Mouse (Mus musculus): ENCODE data around the gene Apold1. TPM values are rescaled to one million over a fixed set of nuclear protein-coding genes. Genes with fewer than 3 reads are reported as not detected.

Apold1 gene
- polyA plus RNA-seq (2012; rRNA removed): 1.1 and 1.6 TPM in 2 replicates

DNA sequence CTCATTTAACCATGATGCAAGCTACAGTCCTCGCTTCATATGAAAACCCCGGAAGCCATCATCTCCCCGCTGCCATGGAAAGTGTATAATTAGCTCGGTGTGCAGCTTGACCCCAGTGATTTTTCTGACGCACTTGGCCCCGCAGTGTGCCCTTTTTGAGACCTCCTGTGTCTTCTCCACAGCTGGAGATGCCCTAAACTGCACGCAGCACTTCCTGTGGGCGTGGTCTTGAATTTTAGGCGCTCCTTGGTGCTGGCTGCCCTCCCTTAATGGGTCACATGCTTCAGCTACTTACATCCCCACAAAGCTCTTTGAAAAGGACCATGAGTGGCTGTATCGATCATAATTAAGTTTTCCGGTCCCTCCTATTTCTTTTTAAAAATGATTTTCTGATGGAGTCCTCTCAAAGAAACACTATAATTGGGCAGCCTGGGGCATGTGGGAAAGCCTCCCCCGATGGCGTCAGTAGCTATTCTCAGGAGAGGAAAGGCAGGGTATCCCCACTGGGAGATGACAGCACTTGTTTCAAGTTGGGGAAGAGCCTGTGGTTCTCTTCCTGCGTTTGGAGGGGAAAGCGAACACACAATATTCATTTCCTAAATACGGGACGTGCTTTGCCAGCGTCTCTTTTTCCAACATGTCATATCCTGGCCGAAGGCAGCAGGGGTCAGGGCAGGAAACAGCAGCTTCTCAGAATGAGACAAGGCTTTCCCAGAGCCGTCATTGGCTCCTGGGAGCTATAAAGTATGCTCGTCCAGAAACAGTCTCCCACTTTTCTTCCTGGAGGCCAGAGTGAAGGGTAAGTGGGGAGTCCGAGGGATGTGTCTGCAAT is at the start of gene Apold1:
TSS of gene Apold1 (plus strand) at position 488 of the 832 bp plus-strand sequence.
- WGBS: 44% methylated on average over 22 of the region's 22 CpGs
- DNase-seq: peak; percentile 74

DNA sequence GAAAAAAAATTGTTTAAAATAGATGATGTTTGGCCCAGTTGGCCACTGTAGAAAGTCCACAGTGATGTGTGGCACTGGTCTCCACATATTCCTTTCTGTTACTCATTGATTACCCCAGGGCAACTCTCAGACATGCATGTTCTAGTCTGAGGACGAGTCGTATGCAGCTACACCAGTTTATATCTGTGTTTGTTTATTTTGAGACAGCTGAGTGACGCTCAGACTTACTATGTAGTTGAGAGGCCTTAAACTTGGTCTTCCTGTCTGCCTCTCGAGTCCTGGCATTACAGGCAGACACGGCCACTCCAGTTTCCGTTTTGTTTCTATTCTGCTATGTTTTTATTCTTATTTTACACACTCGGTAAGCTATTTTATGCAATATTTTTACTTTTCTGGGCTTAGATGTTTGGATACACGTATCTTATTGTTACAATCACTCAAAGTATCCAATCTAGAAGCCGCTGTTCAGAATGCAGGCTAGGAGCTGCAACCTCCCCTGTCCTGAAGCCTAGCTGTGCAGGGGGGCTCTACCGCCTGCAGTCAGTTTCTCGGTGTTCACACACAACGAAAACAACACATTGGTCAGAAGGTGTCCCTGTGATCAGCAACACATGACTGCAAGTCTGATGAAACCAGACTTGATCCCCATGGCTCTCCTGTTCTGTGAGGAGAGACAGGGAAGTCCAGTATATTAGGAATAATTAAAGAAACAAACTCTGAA is 48.9 kb upstream of the Apold1 start:
- 12% methylated on average over 12 of the region's 12 CpGs for WGBS

More for the DNA sequence above, at the start of gene Apold1:
- Histone ChIP-seq H3K4me1 (replicated peaks; ENCODE audit: control insufficient read depth, insufficient read depth, low read length) (peaks cover 34% of the 10 kb centered on the region), H3K27me3 (ENCODE audit: control insufficient read depth, insufficient read depth, low read length) (no peaks in the 10 kb centered on the region), H3K36me3 (ENCODE audit: control insufficient read depth, insufficient read depth, low read length) (no peaks in the 10 kb centered on the region), H3K27ac (ENCODE audit: control insufficient read depth, insufficient read depth, low read length) (peak within 1 kb of the TSS; percentile 81), H3K4me3 (ENCODE audit: control insufficient read depth, insufficient read depth, low read length) (0 out of 2 replicates have a peak within 1 kb of the TSS, but pooled peaks have one; percentile 10)
- TF ChIP-seq CTCF (IDR thresholded peaks at IDR 0.05; ENCODE audit: borderline replicate concordance, control insufficient read depth, extremely low read depth, insufficient read depth, low read length, poor library complexity) (no peak), POLR2A (IDR thresholded peaks at IDR 0.05; ENCODE audit: control insufficient read depth, extremely low read depth, insufficient read depth, low read length, poor library complexity) (peak; percentile 55)

GRCm38 (mm10) chr6:134933207-134933558 is 48.3 kb upstream of the Apold1 start:
- Histone ChIP-seq H3K27ac (ENCODE audit: control insufficient read depth, insufficient read depth, low read length) (no peak overlapping the region), H3K4me3 (ENCODE audit: control insufficient read depth, insufficient read depth, low read length) (no peak overlapping the region), H3K4me1 (replicated peaks; ENCODE audit: control insufficient read depth, insufficient read depth, low read length) (peaks cover 14% of the 10 kb centered on the region), H3K27me3 (ENCODE audit: control insufficient read depth, insufficient read depth, low read length) (no peaks in the 10 kb centered on the region), H3K36me3 (ENCODE audit: control insufficient read depth, insufficient read depth, low read length) (peaks cover 7% of the 10 kb centered on the region; the same call in 1 of the 2 replicates)
- TF ChIP-seq POLR2A (IDR thresholded peaks at IDR 0.05; ENCODE audit: control insufficient read depth, extremely low read depth, insufficient read depth, low read length, poor library complexity): no peak
- TF ChIP-seq CTCF (IDR thresholded peaks at IDR 0.05; ENCODE audit: borderline replicate concordance, control insufficient read depth, extremely low read depth, insufficient read depth, low read length, poor library complexity): no peak
- no peak for DNase-seq
- 12% methylated on average over 2 of the region's 2 CpGs for WGBS

More for the DNA sequence above, 48.9 kb upstream of the Apold1 start:
- Histone ChIP-seq H3K4me1 (replicated peaks; ENCODE audit: control insufficient read depth, insufficient read depth, low read length) (peaks cover 14% of the 10 kb centered on the region), H3K27me3 (ENCODE audit: control insufficient read depth, insufficient read depth, low read length) (no peaks in the 10 kb centered on the region), H3K36me3 (ENCODE audit: control insufficient read depth, insufficient read depth, low read length) (peaks cover 7% of the 10 kb centered on the region; the same call in 1 of the 2 replicates), H3K27ac (ENCODE audit: control insufficient read depth, insufficient read depth, low read length) (peak overlapping the region; percentile 20), H3K4me3 (ENCODE audit: control insufficient read depth, insufficient read depth, low read length) (peak overlapping the region; percentile 7; the same call in 1 of the 2 replicates)
- TF ChIP-seq POLR2A (IDR thresholded peaks at IDR 0.05; ENCODE audit: control insufficient read depth, extremely low read depth, insufficient read depth, low read length, poor library complexity) (no peak), CTCF (IDR thresholded peaks at IDR 0.05; ENCODE audit: borderline replicate concordance, control insufficient read depth, extremely low read depth, insufficient read depth, low read length, poor library complexity) (no peak)
- DNase-seq: no peak

- no peak overlapping the region for H3K27ac ChIP-seq (ENCODE audit: control insufficient read depth, insufficient read depth, low read length)
- H3K36me3 ChIP-seq (ENCODE audit: control insufficient read depth, insufficient read depth, low read length): peaks cover 7% of the 10 kb centered on the region; the same call in 1 of the 2 replicates
- H3K4me3 ChIP-seq (ENCODE audit: control insufficient read depth, insufficient read depth, low read length): no peak overlapping the region
- TF ChIP-seq POLR2A (IDR thresholded peaks at IDR 0.05; ENCODE audit: control insufficient read depth, extremely low read depth, insufficient read depth, low read length, poor library complexity) (no peak), CTCF (IDR thresholded peaks at IDR 0.05; ENCODE audit: borderline replicate concordance, control insufficient read depth, extremely low read depth, insufficient read depth, low read length, poor library complexity) (no peak)
- H3K27me3 ChIP-seq (ENCODE audit: control insufficient read depth, insufficient read depth, low read length): no peaks in the 10 kb centered on the region
- peaks cover 14% of the 10 kb centered on the region for H3K4me1 ChIP-seq (replicated peaks; ENCODE audit: control insufficient read depth, insufficient read depth, low read length)
- 93% methylated on average over 5 of the region's 5 CpGs for WGBS
- DNase-seq: no peak
Measured at GRCm38 (mm10) chr6:134934305-134934704, 47.2 kb upstream of the Apold1 start.

DNA sequence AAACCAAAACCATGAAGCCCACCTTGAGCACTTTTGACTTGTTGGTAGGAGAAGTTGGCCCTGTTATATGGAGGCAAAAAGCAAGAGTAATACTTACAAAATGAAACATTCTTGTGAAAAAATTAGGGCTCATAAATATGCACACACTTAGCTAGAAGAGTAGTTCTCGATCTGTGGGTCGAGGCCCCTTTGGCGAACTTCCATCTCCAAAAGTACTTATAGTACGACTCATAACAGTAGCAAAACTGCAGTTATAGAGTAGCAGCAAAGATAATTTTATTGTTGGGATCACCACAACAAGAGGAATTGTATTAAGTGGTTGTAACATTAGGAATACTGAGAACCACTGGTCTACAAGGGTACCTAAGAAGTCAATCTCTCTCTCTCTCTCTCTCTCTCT is 41.7 kb upstream of the Apold1 start:
- TF ChIP-seq POLR2A (IDR thresholded peaks at IDR 0.05; ENCODE audit: control insufficient read depth, extremely low read depth, insufficient read depth, low read length, poor library complexity) (no peak), CTCF (IDR thresholded peaks at IDR 0.05; ENCODE audit: borderline replicate concordance, control insufficient read depth, extremely low read depth, insufficient read depth, low read length, poor library complexity) (no peak)
- 95% methylated on average over 4 of the region's 4 CpGs for WGBS
- no peaks in the 10 kb centered on the region for H3K4me1 ChIP-seq (replicated peaks; ENCODE audit: control insufficient read depth, insufficient read depth, low read length)
- H3K27ac ChIP-seq (ENCODE audit: control insufficient read depth, insufficient read depth, low read length): no peak overlapping the region
- no peak overlapping the region for H3K4me3 ChIP-seq (ENCODE audit: control insufficient read depth, insufficient read depth, low read length)
- H3K27me3 ChIP-seq (ENCODE audit: control insufficient read depth, insufficient read depth, low read length): no peaks in the 10 kb centered on the region
- DNase-seq: no peak
- peaks cover 21% of the 10 kb centered on the region for H3K36me3 ChIP-seq (ENCODE audit: control insufficient read depth, insufficient read depth, low read length)

DNA sequence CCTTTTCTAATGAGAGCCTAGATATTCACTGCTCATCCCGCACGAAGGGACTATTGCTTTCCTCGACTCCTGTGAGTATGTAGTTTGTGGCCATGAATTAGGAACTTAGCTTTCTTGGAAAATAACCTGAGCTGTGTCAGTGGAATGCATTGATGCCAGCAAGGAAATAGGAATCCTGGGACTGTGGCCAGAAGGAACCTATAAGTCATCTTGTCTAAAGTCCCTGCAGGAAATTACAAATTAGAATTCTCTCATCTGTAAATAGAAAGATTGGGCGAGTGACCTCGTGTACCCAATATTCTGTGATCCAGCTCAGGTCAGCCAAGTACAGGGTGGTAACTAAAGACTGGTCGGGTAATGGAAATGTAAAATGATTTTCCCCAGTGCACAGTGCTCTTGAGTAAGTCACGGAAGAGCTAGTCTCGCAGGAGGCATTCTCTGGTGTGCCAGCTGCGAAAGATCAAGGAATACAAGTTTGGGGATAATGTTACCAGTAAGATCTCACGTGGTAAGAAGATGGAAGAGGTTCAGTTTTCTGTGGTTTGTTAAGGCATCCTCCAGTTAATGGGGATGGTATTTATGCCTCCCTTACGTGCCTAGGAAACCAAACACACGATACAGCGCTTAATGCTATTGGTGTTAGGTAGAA is 37.6 kb upstream of the Apold1 start:
- Histone ChIP-seq H3K27ac (ENCODE audit: control insufficient read depth, insufficient read depth, low read length) (no peak overlapping the region), H3K36me3 (ENCODE audit: control insufficient read depth, insufficient read depth, low read length) (peaks cover 14% of the 10 kb centered on the region)
- TF ChIP-seq POLR2A (IDR thresholded peaks at IDR 0.05; ENCODE audit: control insufficient read depth, extremely low read depth, insufficient read depth, low read length, poor library complexity) (no peak), CTCF (IDR thresholded peaks at IDR 0.05; ENCODE audit: borderline replicate concordance, control insufficient read depth, extremely low read depth, insufficient read depth, low read length, poor library complexity) (no peak)

More for the DNA sequence above, 37.6 kb upstream of the Apold1 start:
- DNase-seq: no peak
- Histone ChIP-seq H3K27me3 (ENCODE audit: control insufficient read depth, insufficient read depth, low read length) (no peaks in the 10 kb centered on the region), H3K4me3 (ENCODE audit: control insufficient read depth, insufficient read depth, low read length) (no peak overlapping the region), H3K4me1 (replicated peaks; ENCODE audit: control insufficient read depth, insufficient read depth, low read length) (no peaks in the 10 kb centered on the region; the same call in 1 of the 2 replicates)
- WGBS: 88% methylated on average over 13 of the region's 13 CpGs
